Mouse (Mus musculus) megakaryocyte, embryonic 14.5 days (primary cell): ENCODE results near the gene Wasf2.

Source experiments
- FLI1 ChIP-seq: IDR thresholded peaks from 2 replicates; pipeline ENCODE4 v1.6.1; 2012; ENCODE audit warnings: low read length, inconsistent platforms, mixed read lengths
- GATA1 ChIP-seq: IDR thresholded peaks from 3 replicates; pipeline ENCODE4 v1.6.1; 2012; ENCODE audit warnings: mixed read lengths, low read length, inconsistent platforms, borderline replicate concordance

DNA sequence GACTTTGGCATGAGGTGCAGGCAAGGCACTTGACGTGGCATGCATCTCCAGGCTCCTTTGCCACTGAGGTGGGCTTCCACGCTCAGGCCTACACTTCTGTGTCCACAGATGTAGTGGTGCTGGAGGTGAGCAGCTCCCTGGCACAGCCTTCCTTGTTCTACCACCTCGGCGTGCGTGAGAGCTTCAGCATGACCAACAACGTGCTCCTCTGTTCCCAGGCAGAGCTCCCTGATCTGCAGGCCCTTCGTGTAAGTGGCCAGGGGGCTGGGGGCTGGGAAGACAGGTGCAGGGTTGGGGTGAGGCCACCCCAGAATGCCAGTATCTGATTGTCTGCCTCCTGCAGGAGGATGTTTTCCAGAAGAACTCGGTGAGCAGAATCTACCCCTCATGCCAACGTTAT, 112.4 kb downstream of the Wasf2 start:
- no peak for TF ChIP-seq GATA1
- no peak for TF ChIP-seq FLI1
